Mouse (Mus musculus) cerebellum, adult 8-10 months (tissue): ENCODE data around the gene Tas2r116.

Experiments used
- DNase-seq: peaks from one replicate; pipeline ENCODE4 v3.0.0; 2022

Tas2r116 gene

GRCm38 (mm10) chr6:132855138-132855537, at the start of gene Tas2r116:
TSS of gene Tas2r116 (plus strand) at chr6:132855438.
- no peak for DNase-seq

- no peak for DNase-seq
These were observed 8.4 kb upstream of the Tas2r116 start, which contains the start of gene Tas2r123 for GRCm38 (mm10) chr6:132846842-132847241. TSS of gene Tas2r123 (plus strand) at chr6:132847142.

DNA sequence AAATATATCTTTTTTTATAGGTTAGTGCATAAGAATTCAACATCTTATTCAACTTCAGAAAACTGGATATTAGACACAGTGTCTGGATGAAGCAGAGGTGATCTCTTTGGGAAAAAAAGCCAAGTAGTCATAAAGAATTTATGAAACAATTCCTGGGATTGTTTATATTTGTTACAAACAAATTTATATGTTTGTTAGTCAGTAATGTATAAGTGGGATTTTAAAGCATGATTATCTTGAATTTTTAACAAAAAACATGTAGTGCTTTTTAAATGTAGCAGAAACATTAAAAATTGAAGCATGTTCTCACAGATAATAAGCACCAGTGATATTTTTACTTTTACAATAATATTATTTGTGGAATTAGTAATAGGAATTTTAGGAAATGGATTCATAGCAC, 12.5 kb downstream of the Tas2r116 start, which contains the start of gene Tas2r110:
Gene Tas2r110, plus strand, starts transcription at position 301 of the 400 bp plus-strand sequence.
- DNase-seq: no peak

DNA sequence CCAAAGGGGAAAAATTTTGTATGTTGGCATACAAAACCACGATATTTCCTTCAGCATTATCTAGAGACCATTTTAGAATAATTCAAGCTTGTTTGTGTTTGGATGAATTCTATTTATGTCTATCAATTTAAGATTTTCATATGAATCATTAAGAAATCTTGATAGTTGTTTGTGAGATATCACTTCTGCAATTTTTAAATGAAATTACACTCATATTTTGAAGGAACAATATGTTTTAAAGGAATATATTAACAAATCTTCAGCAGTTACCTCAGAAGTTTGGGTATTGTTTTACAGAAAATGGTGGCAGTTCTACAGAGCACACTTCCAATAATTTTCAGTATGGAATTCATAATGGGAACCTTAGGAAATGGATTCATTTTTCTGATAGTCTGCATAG, 37.5 kb downstream of the Tas2r116 start, which contains the start of gene Tas2r113:
Gene Tas2r113, plus strand, starts transcription at position 301 of the 400 bp plus-strand sequence.
- no peak for DNase-seq
